Mouse (Mus musculus): ENCODE results near the gene Cp.
"Not testable (repeated sequence)": the region's sequence is repeated elsewhere in the genome, so short reads cannot be mapped to it uniquely, and the experiment has no call there.

Cp gene

GRCm38 (mm10) chr3:20007275-20007674 is 50.4 kb downstream of the Cp start:
- no peak for DNase-seq

DNA sequence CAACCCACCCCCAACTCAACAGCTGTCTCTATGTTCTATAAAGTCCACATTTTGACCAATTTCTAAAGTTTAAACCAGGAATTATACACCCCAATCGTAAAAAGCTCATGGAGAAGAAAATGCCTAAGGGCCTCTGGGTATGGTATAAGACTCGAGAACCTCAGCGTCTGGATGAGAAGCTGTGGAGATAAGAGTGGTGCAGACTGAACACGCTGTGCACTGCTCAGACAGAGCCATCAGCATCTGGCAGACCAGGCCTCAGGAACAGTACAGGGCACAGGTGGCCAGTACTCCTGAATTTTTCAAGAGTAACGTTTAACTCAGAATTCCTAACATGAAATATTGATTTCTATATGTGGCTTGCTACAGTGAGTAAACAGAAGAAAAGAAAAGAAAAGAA is 50.9 kb downstream of the Cp start:
- no peak for DNase-seq

- DNase-seq = no peak
These were observed 53.6 kb downstream of the Cp start for GRCm38 (mm10) chr3:20010464-20010863.

GRCm38 (mm10) chr3:20010905-20011304 is 54.1 kb downstream of the Cp start:
- DNase-seq = not testable (repeated sequence)

DNA sequence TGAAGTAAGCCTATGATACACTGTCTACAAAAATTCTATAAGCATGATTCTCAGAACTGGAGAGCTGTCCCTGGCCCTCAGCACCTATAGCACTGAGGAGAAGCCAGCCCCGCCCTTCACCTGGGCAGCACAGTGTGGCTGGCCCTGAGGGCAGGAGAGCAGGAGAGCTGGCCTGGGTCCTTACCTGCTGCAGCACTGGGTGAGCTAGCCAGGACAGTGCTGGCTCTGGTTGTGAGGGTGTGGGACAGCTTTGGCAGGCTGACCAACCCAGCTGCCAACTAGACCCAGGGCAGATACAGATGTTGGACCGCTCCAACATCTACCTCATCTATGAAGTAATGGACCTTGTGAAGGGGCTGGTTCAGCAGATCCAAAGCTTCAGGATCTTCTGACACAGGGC is 57.6 kb downstream of the Cp start:
- no peak for DNase-seq

DNA sequence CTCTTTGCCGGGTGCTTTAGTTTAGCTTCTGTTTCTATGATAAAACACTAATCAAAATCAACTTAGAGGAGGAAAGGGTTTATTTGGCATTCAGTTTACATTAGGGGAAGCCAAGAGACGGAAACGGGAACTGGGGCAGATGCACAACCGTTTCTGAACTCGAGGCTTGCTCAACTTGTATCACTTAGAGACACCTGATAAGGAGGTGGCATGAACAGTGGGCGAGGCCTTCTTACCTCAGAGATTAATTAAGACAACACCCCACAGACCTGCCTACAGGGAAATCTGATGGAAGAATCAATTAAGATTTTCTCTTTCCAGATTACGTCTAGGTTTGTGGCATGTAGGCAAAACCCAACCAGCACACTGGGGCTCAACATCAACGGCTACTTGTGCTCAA is 61.2 kb downstream of the Cp start:
- DNase-seq = no peak

DNA sequence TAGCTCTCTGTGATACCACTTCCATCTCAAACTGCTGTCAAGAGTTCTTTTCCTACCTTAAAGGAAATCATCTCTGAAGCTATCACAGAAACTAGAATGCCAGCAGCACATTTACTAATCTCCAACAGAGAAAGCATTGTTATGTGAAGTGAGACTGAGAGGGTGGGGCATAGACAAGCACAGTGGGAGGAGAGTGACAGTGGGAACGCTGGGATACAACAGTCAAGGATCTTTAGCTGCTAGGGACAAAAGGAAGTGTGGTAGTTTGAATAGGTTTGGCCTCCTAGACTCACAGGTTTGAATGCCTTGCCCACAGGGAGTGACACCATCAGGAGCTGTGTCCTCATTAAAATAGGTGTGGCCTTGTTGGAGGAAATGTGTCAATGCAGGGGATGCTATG is 67.0 kb downstream of the Cp start:
- no peak for DNase-seq

- DNase-seq = no peak
These were observed 69.6 kb downstream of the Cp start for GRCm38 (mm10) chr3:20026481-20026880.

DNA sequence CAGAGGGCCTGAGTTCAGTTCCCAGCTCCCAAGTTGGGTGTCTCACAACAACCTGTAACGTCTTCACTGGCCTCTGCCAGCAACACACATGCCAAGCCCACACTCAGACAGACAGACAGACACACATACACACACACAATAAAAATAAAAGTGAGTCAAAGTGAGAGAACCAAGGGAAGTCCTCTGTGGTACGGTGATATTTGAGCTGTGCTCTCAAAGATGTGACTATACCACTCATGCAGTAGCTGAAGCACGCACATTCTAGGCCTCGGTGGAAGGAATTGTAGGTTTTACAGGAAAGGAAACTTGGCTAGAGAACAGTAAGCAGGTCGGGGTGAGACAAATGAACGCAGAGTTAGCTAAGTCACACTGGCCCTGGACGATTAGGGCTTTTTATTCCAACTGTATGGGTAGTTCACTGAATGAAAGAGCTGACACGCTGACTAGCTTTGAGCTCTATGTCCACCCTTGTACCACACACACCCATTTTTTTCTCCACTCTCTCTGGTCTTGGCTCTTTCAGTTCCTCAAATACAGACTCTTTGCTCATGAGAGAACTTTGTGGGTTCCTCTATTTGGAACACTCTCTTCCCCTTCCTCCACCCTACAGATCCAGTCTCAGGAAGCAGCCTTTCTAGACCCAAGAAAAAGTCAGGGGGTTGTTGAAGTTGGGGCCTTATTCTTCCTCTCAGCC is 70.3 kb downstream of the Cp start:
- DNase-seq = no peak

DNA sequence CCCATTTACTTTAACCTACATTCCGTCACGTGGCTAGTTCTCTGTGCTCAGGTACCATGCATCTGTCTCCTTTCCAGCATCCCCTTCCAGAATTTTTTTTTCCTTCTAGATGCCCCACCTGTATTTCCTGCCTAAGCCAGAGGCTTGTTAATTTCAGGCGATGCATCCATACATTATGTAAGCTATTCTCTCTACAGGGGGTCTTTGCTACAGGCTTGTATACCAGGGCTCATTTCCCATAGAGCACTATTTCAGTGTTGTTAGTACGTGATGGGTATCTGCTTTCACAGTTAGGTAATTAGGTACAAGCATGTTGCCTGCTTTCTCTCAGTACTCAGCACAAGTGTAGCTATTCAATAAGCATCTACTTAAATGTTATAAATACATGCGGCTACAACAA is 70.9 kb downstream of the Cp start:
- DNase-seq = no peak

GRCm38 (mm10) chr3:20028640-20029039 is 71.8 kb downstream of the Cp start:
- no peak for DNase-seq

- DNase-seq = no peak
These were observed 74.0 kb downstream of the Cp start for GRCm38 (mm10) chr3:20030807-20031206.

GRCm38 (mm10) chr3:20033761-20034718 is 77.2 kb downstream of the Cp start:
- peak; percentile 71 to 72 for DNase-seq

GRCm38 (mm10) chr3:20034719-20035404 is 78.0 kb downstream of the Cp start, which contains the start of gene Hps3:
TSS of gene Hps3 (minus strand) at chr3:20035315.
- DNase-seq = peak; percentile 91 to 94

GRCm38 (mm10) chr3:20036069-20036468 is 79.2 kb downstream of the Cp start:
- DNase-seq = no peak

DNA sequence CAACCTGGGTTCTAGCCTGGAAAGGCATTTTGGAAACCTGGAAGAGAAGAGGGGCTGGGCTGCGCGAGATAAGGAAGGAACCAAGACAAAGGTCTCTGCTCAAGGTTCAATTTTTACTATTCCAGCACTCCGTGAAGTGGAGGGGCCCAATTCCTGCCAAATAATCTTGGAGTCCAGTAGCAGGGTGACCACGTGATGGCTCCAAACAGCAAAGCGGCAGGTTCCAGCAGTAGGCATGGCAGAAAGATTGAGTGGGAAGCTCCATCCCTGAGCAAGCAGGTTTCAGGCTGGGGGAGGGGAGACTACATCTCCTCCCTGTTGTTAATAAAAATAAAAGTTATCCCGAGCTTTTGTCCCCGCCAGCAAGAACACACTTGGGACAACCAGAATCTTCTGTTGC is 84.6 kb downstream of the Cp start:
- DNase-seq = peak in 1 of 2 experiments; percentile 20

DNA sequence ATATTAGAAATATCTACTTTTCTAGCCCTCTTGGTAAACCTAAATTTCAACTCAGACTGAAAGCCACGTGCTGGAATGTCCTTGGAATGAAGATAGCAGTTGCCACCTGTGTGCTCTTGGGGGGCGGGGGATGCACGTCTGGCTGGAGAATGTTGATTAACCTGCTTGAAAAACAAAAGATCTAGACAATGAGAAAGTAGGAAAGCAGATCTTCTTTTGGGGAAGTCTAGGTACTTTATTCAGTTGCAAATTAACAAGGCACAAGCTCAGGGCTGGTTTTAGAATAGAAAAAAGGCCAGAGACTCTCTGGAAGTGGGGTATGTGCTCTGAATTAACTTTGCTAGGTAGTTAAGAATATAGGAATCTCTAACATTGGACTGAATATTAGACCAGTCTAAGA is 87.9 kb downstream of the Cp start:
- DNase-seq = not testable (repeated sequence)

GRCm38 (mm10) chr3:20057306-20058196 is 100.7 kb downstream of the Cp start, which contains the start of gene Hltf:
TSS of gene Hltf (plus strand) at chr3:20057811.
- peak; percentile 95 to 96 for DNase-seq

DNA sequence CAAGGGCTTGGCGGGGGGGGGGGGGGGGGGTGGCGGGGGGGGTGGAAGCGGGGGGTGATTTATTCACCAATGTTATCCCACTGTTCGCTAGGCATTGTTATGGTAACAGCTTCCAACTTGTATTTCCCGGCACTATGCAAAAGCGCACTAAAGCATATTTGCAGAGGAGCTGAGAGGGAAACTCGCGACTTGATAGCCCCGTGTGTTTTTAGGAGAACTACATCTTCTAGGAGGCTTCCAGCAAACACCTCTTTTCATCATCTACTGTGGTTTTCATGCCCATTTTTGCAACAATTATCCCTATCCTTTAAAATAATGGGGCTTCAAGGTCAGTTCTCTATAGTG is 101.3 kb downstream of the Cp start:
- no peak for DNase-seq

All from kidney, postnatal 36 days (tissue).